In genomic region chr3:20146884-20147395, GRCm38 (mm10) we compare ENCODE assay signal across 11 mouse cellular contexts. TPM values are rescaled to one million over a fixed set of nuclear protein-coding genes. Genes with fewer than 3 reads are reported as not detected.
DNase-seq lines count a peak whose midpoint lies in the region; ATAC-seq and TF ChIP-seq lines count a peak whose summit lies in the region.
"Had no signal": no experiment of that assay in that cellular context is flagged by ENCODE, and none has a peak within 500 bp of the region (broad histone marks: within the 10 kb centered on the region; RNA-seq: fewer than 3 reads in every experiment).

No protein-coding gene starts in this region.

- 53% methylated on average over 7 of the region's 7 CpGs for WGBS in lung, embryonic 14.5 days
- WGBS in hindbrain, embryonic 15.5 days: 62% methylated on average over 7 of the region's 7 CpGs
- 39% methylated on average over 7 of the region's 7 CpGs for WGBS in midbrain, postnatal 0 days

- H3K27me3 ChIP-seq in lung, embryonic 14.5 days (ENCODE audit: insufficient read depth, low read length): no peaks in the 10 kb centered on the region
- no peaks in the 10 kb centered on the region for H3K27me3 ChIP-seq in hindbrain, embryonic 15.5 days
- H3K27me3 ChIP-seq in midbrain, postnatal 0 days (ENCODE audit: insufficient read depth, low read length): no peaks in the 10 kb centered on the region

- H3K9me3 ChIP-seq in lung, embryonic 14.5 days (ENCODE audit: low read depth, low read length): no peaks in the 10 kb centered on the region
- no peaks in the 10 kb centered on the region for H3K9me3 ChIP-seq in hindbrain, embryonic 15.5 days
- no peaks in the 10 kb centered on the region for H3K9me3 ChIP-seq in midbrain, postnatal 0 days (ENCODE audit: low read length)

- peak overlapping the region; percentile 84 for H3K27ac ChIP-seq in gastrocnemius, adult 2 months
- H3K27ac ChIP-seq in lung, embryonic 14.5 days (ENCODE audit: low read depth): peak overlapping the region; percentile 48; the same call in 1 of the 2 replicates
- H3K27ac ChIP-seq in hindbrain, embryonic 15.5 days (replicated peaks): no peak overlapping the region
- no peak overlapping the region; the same call in 1 of the 2 replicates for H3K27ac ChIP-seq in midbrain, postnatal 0 days (ENCODE audit: low read depth, low read length)

- H3K9ac ChIP-seq in lung, embryonic 14.5 days: no peak overlapping the region
- no peak overlapping the region for H3K9ac ChIP-seq in hindbrain, embryonic 15.5 days
- H3K9ac ChIP-seq in midbrain, postnatal 0 days (replicated peaks; ENCODE audit: low read length, poor library complexity, severe bottlenecking): no peak overlapping the region

- intact Hi-C loops in gastrocnemius, adult 2 months (cut with DNase I): no loop called here
- intact Hi-C loops in gastrocnemius, postnatal 14 days (cut with DNase I; ENCODE audit: low total_unique reads): no loop called here

- H3K4me1 ChIP-seq in lung, embryonic 14.5 days (ENCODE audit: insufficient read depth): 0 out of 2 replicates have a peak, but pooled peaks cover 2% of the 10 kb centered on the region
- H3K4me1 ChIP-seq in hindbrain, embryonic 15.5 days (replicated peaks): no peaks in the 10 kb centered on the region
- H3K4me1 ChIP-seq in midbrain, postnatal 0 days (ENCODE audit: insufficient read depth, low read length): no peaks in the 10 kb centered on the region

- peak overlapping the region; percentile 32; the same call in 1 of the 2 replicates for H3K4me3 ChIP-seq in gastrocnemius, adult 2 months
- no peak overlapping the region for H3K4me3 ChIP-seq in lung, embryonic 14.5 days (ENCODE audit: low read depth, low read length)
- no peak overlapping the region for H3K4me3 ChIP-seq in hindbrain, embryonic 15.5 days
- no peak overlapping the region for H3K4me3 ChIP-seq in midbrain, postnatal 0 days (ENCODE audit: low read depth, low read length)

- TF ChIP-seq CTCF in gastrocnemius, adult 2 months (IDR thresholded peaks at IDR 0.05): no peak
- no peak for TF ChIP-seq CTCF in lung, embryonic 14.5 days (IDR thresholded peaks at IDR 0.05; ENCODE audit: low read depth)
- TF ChIP-seq CTCF in midbrain, postnatal 0 days (IDR thresholded peaks at IDR 0.05): no peak

- no peak overlapping the region for H3K4me2 ChIP-seq in lung, embryonic 14.5 days
- H3K4me2 ChIP-seq in hindbrain, embryonic 15.5 days: no peak overlapping the region
- no peak overlapping the region for H3K4me2 ChIP-seq in midbrain, postnatal 0 days (ENCODE audit: low read depth, low read length, poor library complexity, severe bottlenecking)

- ATAC-seq in lung, embryonic 14.5 days (ENCODE audit: insufficient read depth): no peak
- ATAC-seq in hindbrain, embryonic 15.5 days (ENCODE audit: low FRiP score, low read depth): peak; percentile 71; the same call in 1 of the 2 replicates
- peak; percentile 54; the same call in 1 of the 2 replicates for ATAC-seq in midbrain, postnatal 0 days (ENCODE audit: low FRiP score)
- no peak for ATAC-seq in cerebellum, adult (ENCODE audit: insufficient number of reproducible peaks, low FRiP score, low TSS enrichment)

- DNase-seq in gastrocnemius, adult 2 months: no peak
- DNase-seq in gastrocnemius, postnatal 14 days: no peak
- peak; percentile 33 for DNase-seq in lung, embryonic 14.5 days
- no peak for DNase-seq in lung, postnatal 25 days (ENCODE audit: low spot score)
- DNase-seq in midbrain, postnatal 0 days (ENCODE audit: low spot score): peak; percentile 33
- DNase-seq in cerebellum, adult 9-11 months: no peak
- DNase-seq: kidney, postnatal 10 days; lung, postnatal 36 days; thymus, adult 2 months had no signal

- H3K36me3 ChIP-seq in lung, embryonic 14.5 days (ENCODE audit: insufficient read depth): peaks cover 73% of the 10 kb centered on the region
- peaks cover 16% of the 10 kb centered on the region for H3K36me3 ChIP-seq in hindbrain, embryonic 15.5 days
- peaks cover 8% of the 10 kb centered on the region; the same call in 1 of the 2 replicates for H3K36me3 ChIP-seq in midbrain, postnatal 0 days (ENCODE audit: insufficient read depth, low read length)

RNA-seq across cellular contexts. Expression of gene Gyg, which starts 8.2 kb away (rescaled TPM):
- total RNA-seq in gastrocnemius, adult 2 months (2021): 100 to 1,000 TPM; 437 to 466 TPM
- 100 to 1,000 TPM; 201 to 205 TPM for total RNA-seq in gastrocnemius, postnatal 14 days (2021)
- polyA plus RNA-seq in lung, embryonic 14.5 days (2014; fragmentation: Nextera tagmentation; extraction: Ambion mirVana): 360 TPM in 2 replicates
- polyA plus RNA-seq in hindbrain, embryonic 15.5 days (2015; fragmentation: Nextera tagmentation; extraction: Ambion mirVana): 70.3 TPM in 2 replicates
- 38.0 and 40.5 TPM in 2 replicates for total RNA-seq in midbrain, postnatal 0 days (2014; rRNA removed)
- polyA plus RNA-seq in midbrain, postnatal 0 days (2015; fragmentation: Nextera tagmentation; extraction: Ambion mirVana): 77.8 and 86.3 TPM in 2 replicates

Comparison
In these comparisons a context has a peak if more than half of its experiments do, and no peak if none do; other contexts are left out.
1. DNase-seq: peak in lung, embryonic 14.5 days (single experiment) and midbrain, postnatal 0 days (single experiment); none in gastrocnemius, adult 2 months (single experiment), gastrocnemius, postnatal 14 days (single experiment), lung, postnatal 25 days (single experiment) and cerebellum, adult 9-11 months (single experiment).
2. H3K27ac ChIP-seq: peak in gastrocnemius, adult 2 months (single experiment) and lung, embryonic 14.5 days (single experiment); none in hindbrain, embryonic 15.5 days (single experiment) and midbrain, postnatal 0 days (single experiment).
3. ATAC-seq: peak in hindbrain, embryonic 15.5 days (single experiment) and midbrain, postnatal 0 days (single experiment); none in lung, embryonic 14.5 days (single experiment) and cerebellum, adult (single experiment).